Mouse (Mus musculus): ENCODE measurements around the gene Asphd1.

DNA sequence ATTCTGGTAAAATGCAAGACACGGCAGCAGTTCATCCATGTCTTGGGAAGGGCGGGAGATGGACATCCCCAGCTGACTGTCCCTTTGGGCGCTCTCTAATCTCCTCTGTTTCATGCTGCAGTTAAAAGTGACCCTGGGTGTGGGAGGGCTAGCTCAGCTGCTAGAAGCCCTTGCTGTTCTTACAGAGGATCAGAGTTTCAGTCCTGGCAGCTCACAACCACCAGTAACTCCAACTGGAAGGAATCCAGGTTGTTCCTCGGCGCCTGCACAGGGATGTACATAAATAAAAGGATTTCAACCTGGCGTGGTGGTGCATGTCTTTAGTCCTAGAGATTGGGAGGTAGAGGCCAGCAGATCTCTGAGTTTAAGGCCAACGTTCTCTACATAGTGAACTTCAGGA, 33.7 kb upstream of the Asphd1 start:
- no peak for TF ChIP-seq POLR2A (IDR thresholded peaks at IDR 0.05; ENCODE audit: low read depth, low read length)
- TF ChIP-seq CTCF (IDR thresholded peaks at IDR 0.05; ENCODE audit: borderline replicate concordance, insufficient read depth, low read length) = no peak
